Comparison of ENCODE assay signal across 25 mouse cellular contexts in genomic region chr2:6598879-6599167, GRCm38 (mm10).
"Had no signal": no experiment of that assay in that cellular context is flagged by ENCODE, and none has a peak within 500 bp of the region (broad histone marks: within the 10 kb centered on the region; RNA-seq: fewer than 3 reads in every experiment).

No protein-coding gene starts in this region.

- H3K4me3 ChIP-seq: gastrocnemius, adult 2 months; heart, embryonic 10.5 days; heart, embryonic 12.5 days; hindbrain, embryonic 13.5 days; hindbrain, embryonic 15.5 days; intestine, embryonic 15.5 days; left cerebral cortex, adult 2 months; limb, embryonic 10.5 days; limb, embryonic 12.5 days; liver, embryonic 13.5 days; liver, embryonic 15.5 days had no signal

- H3K4me2 ChIP-seq: heart, embryonic 12.5 days; hindbrain, embryonic 13.5 days; hindbrain, embryonic 15.5 days; intestine, embryonic 15.5 days; limb, embryonic 12.5 days; liver, embryonic 11.5 days; liver, embryonic 13.5 days; liver, embryonic 15.5 days had no signal

- H3K9me3 ChIP-seq: heart, embryonic 10.5 days; heart, embryonic 12.5 days; hindbrain, embryonic 13.5 days; hindbrain, embryonic 15.5 days; intestine, embryonic 15.5 days; limb, embryonic 10.5 days; limb, embryonic 12.5 days; liver, embryonic 13.5 days; liver, embryonic 15.5 days had no signal

- DNase-seq: gastrocnemius, adult 2 months; gastrocnemius, postnatal 10 days; gastrocnemius, postnatal 25 days; heart, adult 18-20 months; heart, postnatal 14 days; heart, postnatal 36 days; kidney, adult 2 months; kidney, adult 9 months; kidney, postnatal 10 days; kidney, postnatal 25 days; kidney, postnatal 4 days; liver; liver, embryonic 13.5 days had no signal

- ATAC-seq: hindbrain, postnatal 0 days; intestine, embryonic 15.5 days; intestine, postnatal 0 days had no signal

- H3K27ac ChIP-seq: gastrocnemius, adult 2 months; heart, embryonic 10.5 days; hindbrain, embryonic 15.5 days; hindbrain, postnatal 0 days; intestine, embryonic 15.5 days; left cerebral cortex, adult 2 months; limb, embryonic 10.5 days; limb, embryonic 12.5 days; liver, embryonic 13.5 days; liver, embryonic 15.5 days had no signal

- H3K9ac ChIP-seq: heart, embryonic 12.5 days; hindbrain, embryonic 13.5 days; hindbrain, embryonic 15.5 days; intestine, embryonic 15.5 days; limb, embryonic 12.5 days; liver, embryonic 13.5 days; liver, embryonic 15.5 days had no signal

- H3K27me3 ChIP-seq: heart, embryonic 12.5 days; hindbrain, embryonic 13.5 days; hindbrain, embryonic 15.5 days; intestine, embryonic 15.5 days; limb, embryonic 12.5 days; liver, embryonic 13.5 days; liver, embryonic 15.5 days had no signal

- H3K4me1 ChIP-seq: heart, embryonic 10.5 days; heart, embryonic 12.5 days; intestine, embryonic 15.5 days; liver, embryonic 13.5 days; liver, embryonic 15.5 days had no signal

- H3K36me3 ChIP-seq: intestine, embryonic 15.5 days; limb, embryonic 10.5 days; limb, embryonic 12.5 days; liver, embryonic 13.5 days; liver, embryonic 15.5 days had no signal
